Mouse (Mus musculus): ENCODE results near the gene Olfr744. TPM values are rescaled to one million over a fixed set of nuclear protein-coding genes. Genes with fewer than 3 reads are reported as not detected.
"Not testable (repeated sequence)": the region's sequence is repeated elsewhere in the genome, so short reads cannot be mapped to it uniquely, and the experiment has no call there.

Gene Olfr744
- not detected in 2 replicates for polyA plus RNA-seq (2015; fragmentation: Nextera tagmentation; extraction: Ambion mirVana)

- no peaks in the 10 kb centered on the region for H3K9me3 ChIP-seq
- H3K27me3 ChIP-seq (replicated peaks) = no peaks in the 10 kb centered on the region
- H3K27ac ChIP-seq = no peak within 1 kb of the TSS
- no peak for ATAC-seq
- no peak within 1 kb of the TSS for H3K9ac ChIP-seq
- no peaks in the 10 kb centered on the region for H3K4me1 ChIP-seq (replicated peaks)
- no peaks in the 10 kb centered on the region for H3K36me3 ChIP-seq
- H3K4me2 ChIP-seq (replicated peaks) = no peak within 1 kb of the TSS
- no peak within 1 kb of the TSS for H3K4me3 ChIP-seq (replicated peaks)
- 90% methylated on average over 2 of the region's 2 CpGs for WGBS
Measured at GRCm38 (mm10) chr14:50614579-50614978, at the start of gene Olfr744. Gene Olfr744, plus strand, starts transcription at chr14:50614879.

GRCm38 (mm10) chr14:50573056-50573455 is 41.6 kb upstream of the Olfr744 start:
- H3K36me3 ChIP-seq; H3K4me2 ChIP-seq (replicated peaks); H3K27me3 ChIP-seq (replicated peaks); H3K4me1 ChIP-seq (replicated peaks); H3K27ac ChIP-seq; H3K4me3 ChIP-seq (replicated peaks); ATAC-seq; H3K9me3 ChIP-seq; H3K9ac ChIP-seq: not testable (repeated sequence)
- WGBS = 70% methylated on average over 1 of the region's 1 CpGs

GRCm38 (mm10) chr14:50639088-50639487 is 24.4 kb downstream of the Olfr744 start, which contains the start of gene Olfr745:
Gene Olfr745, plus strand, starts transcription at chr14:50639388.
- no peaks in the 10 kb centered on the region for H3K4me1 ChIP-seq (replicated peaks)

GRCm38 (mm10) chr14:50646783-50647182 is 32.1 kb downstream of the Olfr744 start, which contains the start of gene Olfr746:
Gene Olfr746, plus strand, starts transcription at chr14:50647083.
- no peaks in the 10 kb centered on the region for H3K4me1 ChIP-seq (replicated peaks)
- H3K36me3 ChIP-seq = no peaks in the 10 kb centered on the region
- H3K27me3 ChIP-seq (replicated peaks) = no peaks in the 10 kb centered on the region
- no peak within 1 kb of the TSS for H3K4me2 ChIP-seq (replicated peaks)
- H3K9ac ChIP-seq = no peak within 1 kb of the TSS
- H3K4me3 ChIP-seq (replicated peaks) = no peak within 1 kb of the TSS
- H3K27ac ChIP-seq = no peak within 1 kb of the TSS
- no peaks in the 10 kb centered on the region for H3K9me3 ChIP-seq
- no peak for ATAC-seq

More at GRCm38 (mm10) chr14:50639088-50639487, 24.4 kb downstream of the Olfr744 start, which contains the start of gene Olfr745:
- no peak within 1 kb of the TSS for H3K27ac ChIP-seq
- no peak within 1 kb of the TSS for H3K4me3 ChIP-seq (replicated peaks)
- H3K9me3 ChIP-seq = no peaks in the 10 kb centered on the region
- no peaks in the 10 kb centered on the region for H3K27me3 ChIP-seq (replicated peaks)
- ATAC-seq = no peak
- H3K36me3 ChIP-seq = no peaks in the 10 kb centered on the region
- no peak within 1 kb of the TSS for H3K9ac ChIP-seq
- 85% methylated on average over 2 of the region's 2 CpGs for WGBS
- H3K4me2 ChIP-seq (replicated peaks) = no peak within 1 kb of the TSS

Other genes starting within 250 kb of the Olfr744 start
- not detected in 2 replicates for gene Olfr736, start 233.7 kb upstream of the Olfr744 start, polyA plus RNA-seq (2015; fragmentation: Nextera tagmentation; extraction: Ambion mirVana)
- not detected in 2 replicates for gene Olfr738, start 207.3 kb upstream of the Olfr744 start, polyA plus RNA-seq (2015; fragmentation: Nextera tagmentation; extraction: Ambion mirVana)
- not detected in 2 replicates for gene Olfr739, start 196.3 kb upstream of the Olfr744 start, polyA plus RNA-seq (2015; fragmentation: Nextera tagmentation; extraction: Ambion mirVana)
- not detected in 2 replicates for gene Olfr740, start 169.3 kb upstream of the Olfr744 start, polyA plus RNA-seq (2015; fragmentation: Nextera tagmentation; extraction: Ambion mirVana)
- gene Olfr741, start 142.1 kb upstream of the Olfr744 start, polyA plus RNA-seq (2015; fragmentation: Nextera tagmentation; extraction: Ambion mirVana) = not detected in 2 replicates
- gene Olfr742, start 111.3 kb upstream of the Olfr744 start, polyA plus RNA-seq (2015; fragmentation: Nextera tagmentation; extraction: Ambion mirVana) = not detected in 2 replicates
- gene Olfr743, start 93.0 kb upstream of the Olfr744 start, polyA plus RNA-seq (2015; fragmentation: Nextera tagmentation; extraction: Ambion mirVana) = not detected in 2 replicates
- gene Olfr745, start 24.5 kb downstream of the Olfr744 start, polyA plus RNA-seq (2015; fragmentation: Nextera tagmentation; extraction: Ambion mirVana) = not detected in 2 replicates
- not detected in 2 replicates for gene Olfr746, start 32.2 kb downstream of the Olfr744 start, polyA plus RNA-seq (2015; fragmentation: Nextera tagmentation; extraction: Ambion mirVana)
- gene Olfr747, start 78.3 kb downstream of the Olfr744 start, polyA plus RNA-seq (2015; fragmentation: Nextera tagmentation; extraction: Ambion mirVana) = not detected in 2 replicates
- gene Olfr748, start 92.5 kb downstream of the Olfr744 start, polyA plus RNA-seq (2015; fragmentation: Nextera tagmentation; extraction: Ambion mirVana) = not detected in 2 replicates
- gene Olfr749, start 130.2 kb downstream of the Olfr744 start, polyA plus RNA-seq (2015; fragmentation: Nextera tagmentation; extraction: Ambion mirVana) = not detected in 2 replicates
- gene Ttc5, start 170.6 kb downstream of the Olfr744 start, polyA plus RNA-seq (2015; fragmentation: Nextera tagmentation; extraction: Ambion mirVana) = 60.5 and 61.8 TPM in 2 replicates
- not detected in 2 replicates for gene Ccnb1ip1, start 192.9 kb downstream of the Olfr744 start, polyA plus RNA-seq (2015; fragmentation: Nextera tagmentation; extraction: Ambion mirVana)
- gene Parp2, start 193.0 kb downstream of the Olfr744 start, polyA plus RNA-seq (2015; fragmentation: Nextera tagmentation; extraction: Ambion mirVana) = 57.1 and 59.2 TPM in 2 replicates